9 mouse cellular contexts compared by ENCODE assay signal in the genomic region with DNA sequence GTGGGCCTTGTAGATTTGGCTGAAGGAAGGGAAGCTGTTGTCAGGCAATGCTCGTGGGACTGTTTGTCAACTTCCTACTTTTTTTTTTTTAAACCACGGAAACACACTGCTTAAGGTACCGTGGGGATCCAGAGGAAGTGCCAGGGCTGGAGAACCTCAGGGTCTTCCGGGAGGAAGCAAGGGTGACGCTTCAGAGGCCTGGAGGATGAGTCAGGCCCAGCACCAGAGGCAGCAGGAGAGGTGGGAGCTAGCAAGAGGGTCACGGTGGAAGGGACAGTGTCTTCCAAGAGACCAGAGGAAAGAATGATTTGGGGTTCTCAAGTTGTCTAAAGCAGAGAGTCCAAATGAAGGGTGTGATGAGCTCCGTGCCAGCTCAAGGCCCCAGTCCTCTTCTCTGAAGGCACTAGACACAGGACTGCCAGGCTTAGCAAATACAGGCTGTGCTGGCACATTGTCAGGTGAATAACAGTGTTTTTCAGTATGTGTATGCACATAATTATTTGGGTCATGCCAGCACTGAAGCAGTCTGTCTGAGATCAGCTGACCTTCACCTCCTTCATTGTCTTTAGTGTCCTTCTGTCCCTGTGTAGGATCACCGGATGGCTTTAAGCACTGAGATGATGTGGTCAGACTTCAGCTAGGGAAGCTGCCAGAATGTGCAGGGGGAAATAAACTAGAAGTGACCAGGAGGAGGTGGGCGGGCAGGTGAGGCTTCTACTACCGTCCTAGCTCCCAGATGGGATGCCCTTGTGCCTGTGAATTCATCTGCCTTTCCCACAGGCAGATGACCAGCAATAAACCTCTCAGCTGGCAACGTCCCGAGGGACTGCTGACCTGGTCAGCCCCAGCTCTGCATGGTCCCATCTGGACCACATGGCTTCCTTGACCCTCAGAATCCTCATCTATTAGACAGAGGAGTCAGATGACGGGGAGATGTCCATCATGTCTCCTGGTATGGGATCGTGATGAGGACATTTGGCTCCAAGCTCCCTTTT. TPM values are rescaled to one million over a fixed set of nuclear protein-coding genes. Genes with fewer than 3 reads are reported as not detected.
DNase-seq lines count a peak whose midpoint lies in the region; ATAC-seq and TF ChIP-seq lines count a peak whose summit lies in the region.
"Had no signal": no experiment of that assay in that cellular context is flagged by ENCODE, and none has a peak within 500 bp of the region (broad histone marks: within the 10 kb centered on the region; RNA-seq: fewer than 3 reads in every experiment).

No protein-coding gene starts in this region.

- H3K4me3 ChIP-seq in forebrain, postnatal 0 days (ENCODE audit: low read depth, low read length): no peak overlapping the region
- no peak overlapping the region for H3K4me3 ChIP-seq in forebrain, embryonic 14.5 days (ENCODE audit: low read depth, low read length)
- no peak overlapping the region for H3K4me3 ChIP-seq in liver, postnatal 0 days (ENCODE audit: low read depth, low read length)

- intact Hi-C loops in left cerebral cortex, postnatal 10 days (cut with DNase I): no loop called here

- DNase-seq in forebrain, postnatal 0 days: no peak
- no peak for DNase-seq in forebrain, embryonic 14.5 days (ENCODE audit: low spot score)
- peak; percentile 49 for DNase-seq in 3T3-L1 (ENCODE audit: low read depth, low spot score)
- peak; percentile 30 to 31 for DNase-seq in cerebellum, postnatal 14 days
- no peak for DNase-seq in liver, postnatal 0 days
- DNase-seq in urinary bladder, adult 18-20 months (ENCODE audit: low spot score in 2 of 2): no peak
- no peak for DNase-seq in testis, postnatal 14 days (ENCODE audit: low spot score)
- no peak for DNase-seq in left cerebral cortex, postnatal 10 days (ENCODE audit: extremely low spot score in 1 of 2, low spot score in 2 of 2)
- DNase-seq: thymus, postnatal 25 days had no signal

- H3K27me3 ChIP-seq in forebrain, postnatal 0 days (ENCODE audit: insufficient read depth, low read length): no peaks in the 10 kb centered on the region
- no peaks in the 10 kb centered on the region for H3K27me3 ChIP-seq in forebrain, embryonic 14.5 days (replicated peaks; ENCODE audit: control insufficient read depth, insufficient read depth, low read length)
- H3K27me3 ChIP-seq in liver, postnatal 0 days (ENCODE audit: insufficient read depth, low read length): no peaks in the 10 kb centered on the region

- no peaks in the 10 kb centered on the region for H3K36me3 ChIP-seq in forebrain, postnatal 0 days (ENCODE audit: insufficient read depth)
- no peaks in the 10 kb centered on the region for H3K36me3 ChIP-seq in forebrain, embryonic 14.5 days (ENCODE audit: control insufficient read depth, insufficient read depth, low read length)
- no peaks in the 10 kb centered on the region for H3K36me3 ChIP-seq in liver, postnatal 0 days (replicated peaks; ENCODE audit: insufficient read depth, low read length)

- H3K4me1 ChIP-seq in forebrain, postnatal 0 days (ENCODE audit: insufficient read depth): peaks cover 31% of the 10 kb centered on the region
- peaks cover 16% of the 10 kb centered on the region for H3K4me1 ChIP-seq in forebrain, embryonic 14.5 days (ENCODE audit: control insufficient read depth, insufficient read depth, low read length)
- H3K4me1 ChIP-seq in liver, postnatal 0 days (ENCODE audit: insufficient read depth): no peaks in the 10 kb centered on the region; the same call in 1 of the 2 replicates

- no peak for TF ChIP-seq CTCF in forebrain, postnatal 0 days (IDR thresholded peaks at IDR 0.05; ENCODE audit: low read depth)
- no peak for TF ChIP-seq CTCF in liver, postnatal 0 days (IDR thresholded peaks at IDR 0.05; ENCODE audit: low read depth)

- no peak overlapping the region for H3K9ac ChIP-seq in forebrain, postnatal 0 days
- no peak overlapping the region for H3K9ac ChIP-seq in forebrain, embryonic 14.5 days (ENCODE audit: low read length)
- H3K9ac ChIP-seq in liver, postnatal 0 days (replicated peaks): no peak overlapping the region

- TF ChIP-seq EP300 in liver, postnatal 0 days (IDR thresholded peaks at IDR 0.05; ENCODE audit: low read depth): peak; percentile 37; the same call in 1 of the 2 replicates

- ATAC-seq in forebrain, postnatal 0 days: no peak
- ATAC-seq in forebrain, embryonic 14.5 days: no peak
- ATAC-seq in liver, postnatal 0 days: peak; percentile 68

- 78% methylated on average over 14 of the region's 14 CpGs for WGBS in forebrain, postnatal 0 days
- 78% methylated on average over 14 of the region's 14 CpGs for WGBS in forebrain, embryonic 14.5 days
- WGBS in liver, postnatal 0 days (ENCODE audit: insufficient replicate concordance): 55% methylated on average over 14 of the region's 14 CpGs

- H3K9me3 ChIP-seq in forebrain, postnatal 0 days (ENCODE audit: low read length): no peaks in the 10 kb centered on the region
- no peaks in the 10 kb centered on the region for H3K9me3 ChIP-seq in forebrain, embryonic 14.5 days (replicated peaks; ENCODE audit: control insufficient read depth, low read length)
- no peaks in the 10 kb centered on the region for H3K9me3 ChIP-seq in liver, postnatal 0 days (ENCODE audit: low read length)

- 0 out of 2 replicates have a peak overlapping the region, but pooled peaks have one; percentile 40 for H3K27ac ChIP-seq in forebrain, postnatal 0 days (ENCODE audit: low read depth, low read length)
- H3K27ac ChIP-seq in forebrain, embryonic 14.5 days (ENCODE audit: low read depth, low read length): no peak overlapping the region
- peak overlapping the region; percentile 68 for H3K27ac ChIP-seq in liver, postnatal 0 days (ENCODE audit: low read depth)

- H3K4me2 ChIP-seq in forebrain, postnatal 0 days (ENCODE audit: low read depth): no peak overlapping the region
- no peak overlapping the region for H3K4me2 ChIP-seq in forebrain, embryonic 14.5 days (ENCODE audit: low read length)
- no peak overlapping the region for H3K4me2 ChIP-seq in liver, postnatal 0 days (ENCODE audit: low read depth, low read length)

RNA-seq across cellular contexts. Expression of gene Ywhah, which starts 8.5 kb away (rescaled TPM):
- total RNA-seq in forebrain, postnatal 0 days (2014; rRNA removed): 475 and 549 TPM in 2 replicates
- 744 and 971 TPM in 2 replicates for polyA plus RNA-seq in forebrain, postnatal 0 days (2015; fragmentation: Nextera tagmentation; extraction: Ambion mirVana)
- 521 and 612 TPM in 2 replicates for polyA plus RNA-seq in forebrain, embryonic 14.5 days (2014; fragmentation: Nextera tagmentation; extraction: Ambion mirVana)
- polyA plus RNA-seq in liver, postnatal 0 days (2015; fragmentation: Nextera tagmentation; extraction: Ambion mirVana): 125 and 133 TPM in 2 replicates
- total RNA-seq in left cerebral cortex, postnatal 10 days (2021): 1,000 to 10,000 TPM in 1 of 2 experiments, 100 to 1,000 TPM in 1; 996 to 1,031 TPM

Comparison
In these comparisons a context has a peak if more than half of its experiments do, and no peak if none do; other contexts are left out.
1. DNase-seq: peak in 3T3-L1 (single experiment) and cerebellum, postnatal 14 days (2 of 2); none in forebrain, postnatal 0 days (single experiment), forebrain, embryonic 14.5 days (single experiment), liver, postnatal 0 days (single experiment), urinary bladder, adult 18-20 months (0 of 2), testis, postnatal 14 days (single experiment) and left cerebral cortex, postnatal 10 days (0 of 2).